Mouse (Mus musculus) kidney, adult 2 months (tissue): ENCODE data around the gene Gimap7. TPM values are rescaled to one million over a fixed set of nuclear protein-coding genes. Genes with fewer than 3 reads are reported as not detected.

Experiments used
- DNase-seq: peaks from one replicate; pipeline ENCODE4 v3.0.0; 2021
- H3K27ac ChIP-seq: fragments of 200-500 bp; 2 replicates; pipeline ENCODE4 v1.5.1; 2012; ENCODE audit warnings: low read depth, low read length, control low read depth, inconsistent platforms; ENCODE audit not compliant: insufficient read depth
- H3K27me3 ChIP-seq: fragments of 200-500 bp; replicated peaks from 2 replicates; pipeline ENCODE4 v1.6.1; 2012; ENCODE audit warnings: mild to moderate bottlenecking, moderate library complexity, low read length, inconsistent platforms; ENCODE audit not compliant: control insufficient read depth, insufficient read depth
- H3K36me3 ChIP-seq: fragments of 200-500 bp; 2 replicates; pipeline ENCODE4 v1.6.1; 2012; ENCODE audit warnings: mild to moderate bottlenecking, moderate library complexity, low read length, inconsistent platforms; ENCODE audit not compliant: control insufficient read depth, insufficient read depth
- H3K4me1 ChIP-seq: fragments of 200-500 bp; 2 replicates; pipeline ENCODE4 v1.6.1; 2011; ENCODE audit warnings: low read length; ENCODE audit not compliant: control insufficient read depth, insufficient read depth
- H3K4me3 ChIP-seq: fragments of 200-500 bp; 2 replicates; pipeline ENCODE4 v1.5.1; 2011; ENCODE audit warnings: mild to moderate bottlenecking, low read depth, low read length, control low read depth; ENCODE audit not compliant: insufficient read depth
- CTCF ChIP-seq: fragments of 200-500 bp; conservative IDR thresholded peaks from 2 replicates; pipeline ENCODE4 v1.5.1; 2011; ENCODE audit warnings: low read depth, mild to moderate bottlenecking, control low read depth, low read length, moderate library complexity, mixed read lengths; ENCODE audit not compliant: insufficient read depth, insufficient read length
- POLR2A ChIP-seq: fragments of 200-500 bp; IDR thresholded peaks from one replicate; pipeline ENCODE4 v1.6.1; 2011; ENCODE audit warnings: low read depth, low read length, control low read depth
- WGBS: fragments of 180-500 bp; shearing (Covaris S2); methylation state at CpG from one replicate; pipeline ENCODE4 v1.1.7; 2018; 5-methylcytosine and 5-hydroxymethylcytosine counted together
- polyA plus RNA-seq: library from polyadenylated mRNA; depleted of rRNA; stranded (reverse); fragments of >200 nt; gene quantifications from 2 replicates; pipeline ENCODE4 v1.2.3, GENCODE M21; 2012

Gene Gimap7
- polyA plus RNA-seq, 1 experiment, result 0.97 TPM

DNA sequence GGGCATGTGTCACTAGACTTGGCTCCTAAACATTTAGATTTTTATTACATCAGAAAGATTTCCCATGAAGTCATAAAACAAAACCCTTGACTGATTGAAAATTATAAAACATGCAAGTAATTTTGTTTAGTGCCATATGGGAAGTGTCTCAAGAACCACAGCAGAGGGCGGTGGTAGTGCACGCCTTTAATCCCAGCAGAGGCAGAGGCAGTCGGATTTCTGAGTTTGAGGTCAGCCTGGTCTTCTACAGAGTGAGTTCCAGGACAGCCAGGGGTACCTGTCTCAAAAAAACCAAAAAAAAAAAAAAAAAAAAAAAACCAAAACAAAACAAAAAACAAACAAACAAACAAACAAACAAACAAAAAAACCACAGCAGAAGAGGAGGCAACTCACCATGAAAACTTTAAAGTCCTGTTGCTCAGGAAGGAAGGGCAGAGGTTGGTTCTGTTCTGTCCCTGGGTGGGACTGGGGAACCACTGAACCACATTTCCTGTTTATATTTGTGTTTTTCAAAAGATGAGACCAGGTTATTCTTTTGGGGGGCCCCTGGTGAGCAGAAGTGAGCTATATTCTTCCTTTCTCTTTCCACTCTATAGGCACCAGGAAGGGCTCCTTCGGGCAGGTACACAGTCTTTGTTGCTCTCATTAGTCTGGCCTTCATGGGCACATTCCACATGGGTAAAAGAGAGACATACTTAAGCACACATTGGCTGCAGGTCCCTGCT, 21.4 kb upstream of the Gimap7 start:
- peaks cover 2% of the 10 kb centered on the region; the same call in 1 of the 2 replicates for H3K4me1 ChIP-seq
- H3K27ac ChIP-seq, result peak overlapping the region; percentile 50
- H3K36me3 ChIP-seq, result 0 out of 2 replicates have a peak, but pooled peaks cover under 1% of the 10 kb centered on the region
- no peak overlapping the region for H3K4me3 ChIP-seq
- TF ChIP-seq POLR2A (no peak), CTCF (no peak)
- no peaks in the 10 kb centered on the region for H3K27me3 ChIP-seq
- 87% methylated on average over 4 of the region's 4 CpGs for WGBS
- no peak for DNase-seq

DNA sequence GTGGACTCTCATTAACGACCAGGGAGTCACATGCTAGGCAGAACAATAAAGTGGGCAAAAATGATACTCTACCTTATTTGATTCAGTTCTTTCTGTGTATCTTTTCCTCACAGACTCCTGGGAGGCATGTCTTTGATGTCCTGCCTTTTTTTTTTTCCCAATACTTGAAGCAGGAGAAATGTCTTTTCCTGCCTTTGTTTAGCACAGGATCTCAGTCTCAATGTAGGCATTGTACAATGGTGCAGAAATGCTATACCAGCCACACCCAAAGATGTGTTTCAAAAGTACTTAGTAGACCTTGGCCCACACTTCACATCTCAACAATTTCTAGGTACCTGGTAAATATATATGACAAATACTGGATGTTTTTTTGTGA, 20.9 kb upstream of the Gimap7 start:
- Histone ChIP-seq H3K36me3 (0 out of 2 replicates have a peak, but pooled peaks cover 1% of the 10 kb centered on the region), H3K27me3 (no peaks in the 10 kb centered on the region), H3K27ac (peak overlapping the region; percentile 41), H3K4me3 (no peak overlapping the region), H3K4me1 (peaks cover 2% of the 10 kb centered on the region; the same call in 1 of the 2 replicates)
- 28% methylated on average over 1 of the region's 1 CpGs for whole genome bisulfite sequencing
- TF ChIP-seq POLR2A (no peak), CTCF (no peak)
- no peak for DNase-seq

DNA sequence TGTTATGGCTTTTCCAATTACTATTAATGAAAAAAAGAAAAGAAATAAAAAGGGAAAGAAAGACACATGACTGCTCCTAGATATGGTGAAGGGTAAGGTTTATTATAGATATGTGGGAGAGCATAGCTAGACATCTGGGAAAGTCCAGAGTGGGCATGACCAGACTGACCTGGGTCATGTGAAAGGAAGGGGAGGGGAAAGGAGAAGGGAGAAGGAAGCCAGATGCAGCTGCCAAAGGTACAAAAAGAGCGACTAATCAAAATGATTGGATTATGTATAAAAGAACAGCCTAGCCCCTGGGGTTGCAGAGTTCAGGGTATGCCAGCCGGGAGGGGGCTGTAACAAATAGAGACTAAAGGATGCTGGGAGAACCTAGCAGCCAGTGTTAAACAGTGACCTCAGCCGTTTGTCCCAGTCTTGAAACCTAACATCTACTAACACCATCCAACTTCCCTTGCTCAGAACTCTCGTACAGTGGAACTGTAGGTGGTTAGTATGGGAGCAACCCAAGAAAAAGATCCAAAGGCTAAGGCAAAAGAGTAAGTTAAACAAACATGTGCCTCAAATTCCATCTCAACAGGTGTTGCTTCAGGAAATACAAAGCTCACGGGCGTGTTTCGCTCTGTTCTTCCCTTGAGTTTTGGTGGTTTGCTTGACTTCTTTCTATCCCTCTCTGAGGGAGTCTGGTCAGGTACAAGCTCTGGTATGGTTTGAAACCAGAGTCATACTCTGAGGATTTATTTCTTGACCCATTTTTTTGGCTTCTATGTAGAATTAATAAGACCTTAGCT, 20.2 kb upstream of the Gimap7 start:
- Histone ChIP-seq H3K27me3 (no peaks in the 10 kb centered on the region), H3K27ac (peak overlapping the region; percentile 80), H3K36me3 (0 out of 2 replicates have a peak, but pooled peaks cover 1% of the 10 kb centered on the region), H3K4me3 (no peak overlapping the region), H3K4me1 (peaks cover 2% of the 10 kb centered on the region; the same call in 1 of the 2 replicates)
- TF ChIP-seq CTCF, result no peak
- no peak for TF ChIP-seq POLR2A
- DNase-seq, result no peak
- 75% methylated on average over 7 of the region's 7 CpGs for WGBS

DNA sequence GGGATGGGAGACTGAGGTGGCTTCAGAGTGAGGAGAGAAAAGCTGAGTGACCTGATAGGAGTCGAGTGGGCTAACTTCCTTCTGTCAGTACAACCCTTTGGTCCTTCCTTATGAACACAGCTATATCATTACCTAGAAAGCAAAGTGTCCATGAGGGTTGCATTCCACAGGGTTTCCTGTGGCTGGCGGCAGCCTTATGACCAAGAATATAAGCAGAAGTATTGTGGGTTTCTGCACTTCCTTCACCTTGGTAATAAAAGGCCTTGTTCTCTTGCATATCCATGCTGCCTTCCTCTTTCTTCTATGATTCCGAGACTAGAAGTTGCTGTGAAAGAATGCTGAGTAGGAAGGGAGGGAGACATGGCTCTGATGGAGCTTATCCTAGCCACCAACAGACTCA, 19.5 kb upstream of the Gimap7 start:
- 82% methylated on average over 3 of the region's 3 CpGs for WGBS

GRCm38 (mm10) chr6:48700251-48701075, 18.0 kb upstream of the Gimap7 start:
- peak overlapping the region; percentile 99 for H3K27ac ChIP-seq
- peaks cover 1% of the 10 kb centered on the region; the same call in 1 of the 2 replicates for H3K36me3 ChIP-seq
- H3K4me1 ChIP-seq, result peaks cover 2% of the 10 kb centered on the region; the same call in 1 of the 2 replicates
- H3K27me3 ChIP-seq, result no peaks in the 10 kb centered on the region
- WGBS, result 51% methylated on average over 5 of the region's 5 CpGs
- peak; percentile 85 for DNase-seq
- H3K4me3 ChIP-seq, result peak overlapping the region; percentile 35; the same call in 1 of the 2 replicates
- TF ChIP-seq CTCF (no peak), POLR2A (no peak)

More for the DNA sequence above, 19.5 kb upstream of the Gimap7 start:
- no peak for DNase-seq
- 0 out of 2 replicates have a peak, but pooled peaks cover 1% of the 10 kb centered on the region for H3K36me3 ChIP-seq
- TF ChIP-seq POLR2A (no peak), CTCF (no peak)
- H3K27me3 ChIP-seq, result no peaks in the 10 kb centered on the region
- H3K4me1 ChIP-seq, result peaks cover 2% of the 10 kb centered on the region; the same call in 1 of the 2 replicates
- H3K27ac ChIP-seq, result peak overlapping the region; percentile 80
- H3K4me3 ChIP-seq, result no peak overlapping the region

GRCm38 (mm10) chr6:48702146-48702545, 16.3 kb upstream of the Gimap7 start:
- H3K27ac ChIP-seq, result peak overlapping the region; percentile 70
- peaks cover 2% of the 10 kb centered on the region; the same call in 1 of the 2 replicates for H3K4me1 ChIP-seq
- peaks cover 1% of the 10 kb centered on the region; the same call in 1 of the 2 replicates for H3K36me3 ChIP-seq
- WGBS, result 83% methylated on average over 7 of the region's 7 CpGs
- no peak overlapping the region for H3K4me3 ChIP-seq
- DNase-seq, result no peak
- TF ChIP-seq CTCF (no peak), POLR2A (no peak)
- H3K27me3 ChIP-seq, result no peaks in the 10 kb centered on the region
